Mouse (Mus musculus) gastrocnemius, adult 2 months (tissue): ENCODE data around the gene Slc6a14. TPM values are rescaled to one million over a fixed set of nuclear protein-coding genes. Genes with fewer than 3 reads are reported as not detected.

Source experiments
- DNase-seq: peaks from one replicate; pipeline ENCODE4 v3.0.0; 2022
- H3K27ac ChIP-seq: fragments of 200-600 bp; 2 replicates; pipeline ENCODE4 v1.8.1; 2022; ENCODE audit warnings: mild to moderate bottlenecking
- H3K4me3 ChIP-seq: fragments of 200-600 bp; 2 replicates; pipeline ENCODE4 v1.8.1; 2022; ENCODE audit warnings: mild to moderate bottlenecking, moderate library complexity
- CTCF ChIP-seq: fragments of 200-600 bp; IDR thresholded peaks from 2 replicates; pipeline ENCODE4 v1.8.1; 2022; ENCODE audit warnings: antibody characterized with exemption, mild to moderate bottlenecking, moderate library complexity
- intact Hi-C: fragments of 180-260 bp; cut with DNase I; formaldehyde crosslinking; loops from one replicate; pipeline ENCODE4 v1.15.1; 2025
- long read RNA-seq, 2 experiments: library from polyadenylated mRNA; stranded (forward); transcript quantifications; one replicate each; pipeline ENCODE4 v2.0.0; 2021
- total RNA-seq, 2 experiments: library from RNA; stranded (reverse); gene quantifications; 2 replicates each; pipeline ENCODE4 v1.2.3; 2021

Slc6a14 gene
- total RNA-seq: not detected
- long read RNA-seq, experiment 1: 0 reads
- long read RNA-seq, experiment 2: 0 reads

DNA sequence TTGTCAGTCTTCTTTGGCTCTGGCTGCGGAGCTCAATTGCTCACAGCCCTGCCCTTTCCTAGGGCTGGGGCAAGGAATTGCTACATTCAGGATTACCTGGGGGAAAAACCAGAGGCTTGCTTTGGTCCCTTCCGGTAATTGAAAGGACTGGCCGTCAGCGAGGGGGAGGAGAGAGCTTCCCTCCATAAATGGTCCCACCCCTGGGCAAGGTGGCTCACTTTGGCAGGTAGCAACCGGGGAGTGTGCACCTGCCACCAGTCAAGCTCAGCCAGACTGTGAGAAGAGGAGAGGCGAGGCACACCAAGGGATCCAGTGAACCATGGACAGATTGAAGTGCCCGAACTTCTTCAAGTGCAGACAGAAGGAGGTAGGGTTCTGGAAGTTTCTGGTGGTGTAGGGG, at the start of gene Slc6a14:
TSS of gene Slc6a14 (plus strand) at position 68 of the 400 bp plus-strand sequence.
- Histone ChIP-seq H3K4me3 (no peak within 1 kb of the TSS), H3K27ac (no peak within 1 kb of the TSS)
- DNase-seq: no peak
- no peak for TF ChIP-seq CTCF
- intact Hi-C loops: no loop called here

DNA sequence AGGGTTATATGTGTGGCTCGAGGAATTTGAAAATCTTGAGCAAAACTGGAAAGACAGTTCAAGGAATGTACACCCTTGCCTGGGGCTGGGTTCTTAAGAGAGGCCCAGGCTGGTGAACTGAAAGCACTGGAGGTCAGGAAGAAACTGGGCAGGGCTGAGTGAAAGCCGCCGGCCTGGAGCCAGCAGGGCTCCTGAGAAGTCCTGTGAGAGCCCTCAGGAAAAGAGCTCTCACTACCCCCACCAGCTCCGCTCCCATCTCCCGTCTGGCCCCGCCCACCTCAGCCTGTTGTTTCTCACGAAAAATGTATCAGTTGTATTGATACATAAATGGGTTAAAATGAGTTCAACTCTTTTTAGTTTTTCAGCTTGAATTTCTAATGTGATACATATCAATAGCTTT, 43.8 kb upstream of the Slc6a14 start:
- intact Hi-C loops: no loop called here
- DNase-seq: peak; percentile 21
- H3K4me3 ChIP-seq: no peak overlapping the region
- H3K27ac ChIP-seq: no peak overlapping the region
- TF ChIP-seq CTCF: no peak

DNA sequence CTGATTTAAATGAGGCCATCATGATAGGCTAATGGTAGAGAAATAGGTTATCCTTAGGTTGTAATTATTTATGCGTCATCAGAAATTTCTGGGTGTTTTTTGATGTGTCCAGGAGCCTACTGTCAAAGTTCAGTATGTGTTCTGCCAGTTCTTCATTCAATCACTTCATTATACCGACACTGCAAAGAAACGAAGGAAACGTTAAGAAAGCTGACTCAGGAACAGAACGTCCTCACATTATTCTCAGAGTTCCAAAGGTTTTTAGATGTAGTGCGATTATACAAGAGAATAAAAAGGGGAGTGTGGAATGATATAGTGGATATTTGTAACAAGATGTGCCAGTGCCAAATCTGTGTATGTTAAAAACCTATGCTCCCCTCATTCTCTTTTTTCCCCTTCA, 19.5 kb upstream of the Slc6a14 start:
- no peak for TF ChIP-seq CTCF
- intact Hi-C loops: no loop called here
- no peak for DNase-seq
- Histone ChIP-seq H3K27ac (no peak overlapping the region), H3K4me3 (no peak overlapping the region)

DNA sequence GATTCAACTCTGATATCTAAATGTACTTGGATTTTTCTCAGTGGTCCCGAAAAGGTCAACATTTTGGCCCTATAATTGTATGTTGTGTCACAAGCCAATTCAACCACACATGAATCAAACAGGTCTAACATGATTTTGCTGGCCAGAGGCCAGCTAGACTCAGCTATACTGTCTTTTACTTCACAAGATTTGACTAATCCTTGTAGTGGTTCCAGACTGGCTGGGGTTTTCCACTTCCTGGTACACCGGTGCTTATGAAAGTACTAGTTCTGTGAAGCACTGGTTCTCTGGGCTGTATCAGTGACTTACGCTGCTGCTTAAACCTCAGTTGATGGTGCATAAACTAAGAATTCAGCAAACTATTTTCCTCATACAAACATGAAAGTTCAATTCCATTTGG, 19.0 kb upstream of the Slc6a14 start:
- H3K27ac ChIP-seq: no peak overlapping the region
- TF ChIP-seq CTCF: no peak
- H3K4me3 ChIP-seq: no peak overlapping the region
- DNase-seq: no peak
- intact Hi-C loops: no loop called here

DNA sequence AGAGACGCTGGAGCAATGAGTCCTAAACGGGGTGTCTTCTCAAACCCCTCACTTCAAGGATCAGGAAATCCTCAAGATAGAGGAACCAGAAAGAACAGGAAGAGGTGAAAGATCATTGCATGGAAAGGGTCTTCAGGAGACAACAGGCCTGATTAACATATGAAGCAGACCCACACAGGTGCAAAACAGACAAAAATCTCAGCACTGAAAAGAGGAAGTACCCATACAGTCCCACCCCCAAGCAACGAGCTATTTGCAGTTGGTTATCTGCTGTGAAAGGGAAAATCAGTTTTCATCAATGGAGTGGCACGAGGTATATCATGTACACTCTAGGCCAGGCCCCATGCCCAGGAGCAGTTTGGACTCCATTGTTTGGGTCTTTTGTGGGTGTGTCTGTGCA, 13.1 kb upstream of the Slc6a14 start:
- no peak for DNase-seq
- no peak overlapping the region for H3K4me3 ChIP-seq
- intact Hi-C loops: no loop called here
- no peak for TF ChIP-seq CTCF
- H3K27ac ChIP-seq: no peak overlapping the region

DNA sequence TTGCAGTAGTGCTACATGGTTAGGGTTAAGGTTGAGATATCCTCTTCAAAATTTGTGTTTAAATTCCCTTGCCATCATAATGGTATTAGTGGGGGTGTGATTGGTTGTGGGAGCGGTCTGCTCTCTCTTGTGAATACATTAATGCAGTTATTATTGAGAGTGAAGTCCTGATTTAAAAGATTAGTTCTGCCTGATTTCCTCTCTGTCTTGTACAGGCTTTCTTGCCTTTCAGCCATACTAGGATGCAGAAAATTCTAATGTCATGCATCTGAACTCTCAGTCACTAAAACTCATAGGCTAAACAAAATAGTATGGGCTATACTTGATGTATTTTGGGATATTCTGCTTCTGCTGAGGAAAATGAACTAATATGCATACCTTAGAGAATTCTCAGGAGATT, 10.2 kb upstream of the Slc6a14 start:
- intact Hi-C loops: no loop called here
- Histone ChIP-seq H3K4me3 (no peak overlapping the region), H3K27ac (no peak overlapping the region)
- no peak for DNase-seq
- no peak for TF ChIP-seq CTCF

DNA sequence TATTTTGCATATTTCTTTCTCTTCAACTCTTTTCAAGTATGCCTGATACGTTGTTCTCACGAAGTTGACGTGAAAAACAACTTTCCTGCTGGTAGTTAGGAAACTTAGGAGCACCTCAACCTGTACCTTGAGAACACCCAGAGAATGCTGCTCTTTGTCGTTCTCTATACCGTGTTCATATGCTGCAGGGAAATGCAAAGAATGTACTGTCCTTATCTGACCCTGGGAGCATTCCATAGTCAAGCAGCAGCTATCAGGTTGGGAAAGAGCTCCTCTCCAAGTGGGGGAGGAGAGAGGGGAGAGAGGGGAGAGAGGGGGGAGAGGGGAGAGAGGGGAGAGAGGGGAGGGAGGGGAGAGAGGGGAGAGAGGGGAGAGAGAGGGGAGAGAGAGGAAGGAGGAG, 597 bp downstream of the Slc6a14 start:
- TF ChIP-seq CTCF: no peak
- no peak overlapping the region for H3K4me3 ChIP-seq
- intact Hi-C loops: no loop called here
- no peak overlapping the region for H3K27ac ChIP-seq
- DNase-seq: no peak

DNA sequence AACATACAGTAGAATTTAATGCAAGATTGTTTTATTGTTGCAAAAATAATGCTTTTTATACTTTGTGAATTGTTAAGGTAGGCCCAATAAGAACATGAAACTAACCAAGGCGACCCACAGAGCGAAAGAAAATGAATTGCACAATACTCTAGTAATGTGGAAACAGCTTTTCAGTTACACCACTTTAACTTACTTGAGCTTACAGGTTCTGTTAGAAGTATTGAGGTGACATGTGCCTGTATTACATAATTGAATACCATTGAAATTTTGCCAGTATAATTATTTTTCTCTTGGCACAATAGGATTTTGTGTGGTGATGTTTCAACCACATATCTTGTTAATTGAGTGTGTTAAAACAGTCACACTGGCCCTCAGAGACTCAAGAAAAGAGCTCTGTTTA, 2.2 kb downstream of the Slc6a14 start:
- H3K27ac ChIP-seq: no peak overlapping the region
- DNase-seq: no peak
- TF ChIP-seq CTCF: no peak
- no peak overlapping the region for H3K4me3 ChIP-seq
- intact Hi-C loops: no loop called here

DNA sequence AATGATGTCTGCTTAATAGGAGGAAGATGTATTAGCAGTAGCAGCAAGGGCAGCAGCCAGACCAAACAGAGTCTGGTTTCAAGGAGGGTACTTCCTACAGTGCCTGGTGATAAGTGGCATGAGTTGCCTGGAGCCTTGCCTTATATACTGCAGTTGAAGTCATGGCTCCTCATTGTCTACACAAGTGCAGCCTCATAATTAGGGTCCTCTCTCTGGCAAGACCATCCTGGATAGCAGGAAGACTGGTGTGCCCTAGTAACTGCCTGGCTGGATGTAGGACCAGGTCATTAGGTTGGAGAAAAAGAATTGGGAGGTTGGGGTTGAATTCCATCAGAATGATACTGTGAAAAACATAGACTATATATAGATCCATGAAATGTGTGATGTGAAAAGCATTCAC, 30.3 kb downstream of the Slc6a14 start, which contains the start of gene Gm28269:
TSS of gene Gm28269 (minus strand) at position 101 of the 400 bp plus-strand sequence.
- TF ChIP-seq CTCF: no peak
- no peak for DNase-seq
- H3K27ac ChIP-seq: no peak within 1 kb of the TSS
- no peak within 1 kb of the TSS for H3K4me3 ChIP-seq
- intact Hi-C loops: no loop called here

Other genes starting within 250 kb of the Slc6a14 start
- not detected for gene Agtr2, start 230.4 kb upstream of the Slc6a14 start, total RNA-seq
- not detected for gene Gm28269, start 30.2 kb downstream of the Slc6a14 start, total RNA-seq